Mouse (Mus musculus) neutrophil, adult 5-6 weeks (primary cell): Measurements from ENCODE around the gene Trir. TPM values are rescaled to one million over a fixed set of nuclear protein-coding genes. Genes with fewer than 3 reads are reported as not detected.

ENCODE experiments used
- ATAC-seq: fragments of 151-379, 151-347 bp; 2 replicates; pipeline ENCODE4 v1.8.0; 2017; ENCODE audit warnings: mild to moderate bottlenecking, moderate TSS enrichment; ENCODE audit not compliant: insufficient number of reproducible peaks, poor library complexity, low FRiP score, severe bottlenecking; ENCODE audit errors: extremely low read depth
- total RNA-seq: library from RNA; stranded (forward); fragments of 200-1000 nt; gene quantifications from 2 replicates; pipeline ENCODE4 v1.2.3, GENCODE M21; 2017

Trir gene
- 124 and 193 TPM in 2 replicates for total RNA-seq

- peak; percentile 87 for ATAC-seq
Measured at GRCm38 (mm10) chr8:85026670-85027515, at the start of gene Trir. TSS of gene Trir (plus strand) at chr8:85026823.

- 0 out of 2 replicates have a peak, but pooled peaks have one; percentile 0 for ATAC-seq
Measured at GRCm38 (mm10) chr8:84977435-84978247, 49.0 kb upstream of the Trir start.

GRCm38 (mm10) chr8:84978248-84978940 is 48.2 kb upstream of the Trir start, which contains the start of gene Junb:
TSS of gene Junb (minus strand) at chr8:84978718.
- peak; percentile 37 for ATAC-seq

- ATAC-seq, result peak; percentile 42
Measured at GRCm38 (mm10) chr8:84979599-84980421, 46.8 kb upstream of the Trir start.

- ATAC-seq, result no peak
Measured at GRCm38 (mm10) chr8:84980622-84981358, 45.8 kb upstream of the Trir start.

- ATAC-seq, result no peak
Measured at GRCm38 (mm10) chr8:84981644-84982498, 44.8 kb upstream of the Trir start.

- ATAC-seq, result no peak
Measured at GRCm38 (mm10) chr8:84982499-84983011, 44.1 kb upstream of the Trir start.

GRCm38 (mm10) chr8:84984294-84985048 is 42.2 kb upstream of the Trir start:
- ATAC-seq, result no peak

GRCm38 (mm10) chr8:84985049-84985683 is 41.5 kb upstream of the Trir start:
- no peak for ATAC-seq

- ATAC-seq, result peak; percentile 55
Measured at GRCm38 (mm10) chr8:84985684-84986378, 40.8 kb upstream of the Trir start.

- ATAC-seq, result no peak
Measured at GRCm38 (mm10) chr8:84986379-84986945, 40.2 kb upstream of the Trir start.

- ATAC-seq, result no peak
Measured at GRCm38 (mm10) chr8:84987388-84987787, 39.2 kb upstream of the Trir start.

- ATAC-seq, result no peak
Measured at GRCm38 (mm10) chr8:84987903-84988302, 38.7 kb upstream of the Trir start.

- ATAC-seq, result no peak
Measured at GRCm38 (mm10) chr8:84989311-84989731, 37.3 kb upstream of the Trir start.

- ATAC-seq, result peak; percentile 28
Measured at GRCm38 (mm10) chr8:84989810-84990209, 36.8 kb upstream of the Trir start.
